Mouse (Mus musculus) heart, postnatal 0 days (tissue): Measurements from ENCODE around the gene Hist2h2aa1.
"Not testable (repeated sequence)": the region's sequence is repeated elsewhere in the genome, so short reads cannot be mapped to it uniquely, and the experiment has no call there.

Source experiments
- CTCF ChIP-seq: IDR thresholded peaks from 2 replicates; pipeline ENCODE4 v1.5.1; 2016; ENCODE audit warnings: antibody characterized with exemption, control low read depth, low read depth
- EP300 ChIP-seq: IDR thresholded peaks from 2 replicates; pipeline ENCODE4 v1.6.1; 2016; ENCODE audit warnings: antibody characterized with exemption, low read depth

DNA sequence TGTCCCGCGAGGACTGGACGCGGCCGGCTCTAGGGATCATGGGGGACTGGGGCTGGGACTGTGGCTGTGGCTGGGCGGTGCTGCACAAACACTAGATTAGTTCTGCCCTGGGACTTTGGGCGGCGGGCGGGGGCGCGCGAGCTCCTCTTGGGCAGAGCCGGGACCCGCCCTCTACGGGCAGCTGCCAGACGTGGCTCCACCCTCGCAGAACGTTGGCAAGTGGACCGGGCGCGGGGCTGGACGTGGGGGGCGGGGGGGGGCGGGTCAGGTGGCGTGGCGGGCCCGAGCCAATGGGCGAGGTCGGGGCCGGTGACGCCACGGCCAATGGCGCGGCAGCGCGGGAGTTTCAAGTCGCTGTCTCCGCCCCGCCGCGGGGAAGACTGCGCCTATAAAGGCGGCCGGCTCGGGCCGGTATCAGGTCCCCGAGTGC, 1.1 kb downstream of the Hist2h2aa1 start, which contains the start of gene Hist2h3c1:
- TF ChIP-seq CTCF, EP300: not testable (repeated sequence)
